ENCODE assay signal across 17 mouse cellular contexts in genomic region chr7:72278412-72278811, GRCm38 (mm10).
"Had no signal": no experiment of that assay in that cellular context is flagged by ENCODE, and none has a peak within 500 bp of the region (broad histone marks: within the 10 kb centered on the region; RNA-seq: fewer than 3 reads in every experiment).

No protein-coding gene starts in this region.

- DNase-seq: kidney, adult 2 months; kidney, postnatal 25 days; layer of hippocampus, adult 9-11 months; layer of hippocampus, postnatal 36 days; liver; lung, adult 2 months; lung, postnatal 36 days; right cerebral cortex, postnatal 14 days; thymus, postnatal 14 days had no signal

- H3K4me1 ChIP-seq: midbrain, embryonic 15.5 days; neural tube, embryonic 13.5 days had no signal

- H3K36me3 ChIP-seq: limb, embryonic 12.5 days; midbrain, embryonic 15.5 days; neural tube, embryonic 13.5 days had no signal

- H3K4me2 ChIP-seq: limb, embryonic 12.5 days; midbrain, embryonic 11.5 days; midbrain, embryonic 15.5 days; neural tube, embryonic 13.5 days had no signal

- ATAC-seq: intestine, embryonic 16.5 days; lung, postnatal 0 days; midbrain, embryonic 15.5 days had no signal

- H3K4me3 ChIP-seq: limb, embryonic 12.5 days; megakaryocyte, embryonic 14.5 days; midbrain, embryonic 15.5 days; neural tube, embryonic 13.5 days had no signal

- H3K27ac ChIP-seq: limb, embryonic 12.5 days; liver, embryonic 14.5 days; midbrain, embryonic 15.5 days; neural tube, embryonic 13.5 days had no signal

- H3K9ac ChIP-seq: limb, embryonic 12.5 days; liver, embryonic 14.5 days; midbrain, embryonic 15.5 days; neural tube, embryonic 13.5 days had no signal

- H3K9me3 ChIP-seq: limb, embryonic 12.5 days; megakaryocyte, embryonic 14.5 days; midbrain, embryonic 15.5 days; neural tube, embryonic 13.5 days had no signal

- H3K27me3 ChIP-seq: limb, embryonic 12.5 days; megakaryocyte, embryonic 14.5 days; midbrain, embryonic 15.5 days; neural tube, embryonic 13.5 days had no signal
